Mouse (Mus musculus) testis, adult 2 months (tissue): ENCODE results near the gene Znfx1.

Experiments used
- CTCF ChIP-seq: fragments of 200-500 bp; IDR thresholded peaks from 2 replicates; pipeline ENCODE4 v1.5.1; 2012; ENCODE audit warnings: low read depth, mild to moderate bottlenecking, inconsistent platforms, low read length, moderate library complexity; ENCODE audit not compliant: control insufficient read depth, insufficient read depth, insufficient replicate concordance
- POLR2A ChIP-seq: fragments of 200-500 bp; IDR thresholded peaks from 2 replicates; pipeline ENCODE4 v1.6.1; 2012; ENCODE audit warnings: low read depth, mild to moderate bottlenecking, inconsistent platforms, low read length, moderate library complexity; ENCODE audit not compliant: control insufficient read depth

GRCm38 (mm10) chr2:167028553-167028952 lies 34.3 kb downstream of the Znfx1 start:
- TF ChIP-seq CTCF (no peak), POLR2A (no peak)
